Mouse (Mus musculus): Measurements from ENCODE around the gene Galnt10. TPM values are rescaled to one million over a fixed set of nuclear protein-coding genes. Genes with fewer than 3 reads are reported as not detected.

The Galnt10 gene
- total RNA-seq, 2 experiments from 2014 or later: 6.8 to 7.1 TPM

DNA sequence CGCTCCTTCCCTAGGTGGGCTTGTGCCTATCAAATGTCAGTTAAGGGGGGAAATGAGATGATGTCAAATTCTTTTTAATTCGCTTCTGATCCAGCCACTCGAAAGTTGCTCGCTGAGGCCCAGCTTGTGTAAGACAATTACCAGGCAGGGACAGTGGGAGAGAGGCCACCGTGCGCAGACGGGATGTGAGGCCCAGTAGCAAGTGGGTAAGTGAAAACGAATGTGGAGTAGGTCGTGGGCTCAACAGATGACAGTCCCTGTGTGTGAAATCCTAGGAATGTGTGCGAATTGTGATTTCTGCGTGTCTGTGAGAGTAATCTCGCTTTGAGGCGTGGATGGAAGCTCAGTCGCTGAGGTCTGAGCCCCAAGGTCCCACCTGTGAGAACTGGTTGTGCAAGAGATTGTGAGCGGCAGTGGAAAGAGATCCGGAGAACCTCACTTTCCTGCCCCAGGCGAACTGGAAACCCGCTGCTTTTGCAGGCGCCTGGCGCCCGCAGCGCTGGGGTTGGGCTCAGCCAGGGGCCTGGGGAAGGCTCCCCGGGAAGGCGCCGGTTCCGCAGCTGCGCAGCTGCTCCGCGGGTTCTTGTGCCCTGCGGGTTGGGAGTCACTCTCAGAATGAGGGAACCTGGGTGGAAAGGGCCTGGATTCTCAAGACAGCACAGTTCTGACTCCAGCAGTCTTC is 188.2 kb downstream of the Galnt10 start:
- intact Hi-C loops (cut with DNase I): no loop called here
- no peak for DNase-seq (ENCODE audit: low spot score in 2 of 2)

DNA sequence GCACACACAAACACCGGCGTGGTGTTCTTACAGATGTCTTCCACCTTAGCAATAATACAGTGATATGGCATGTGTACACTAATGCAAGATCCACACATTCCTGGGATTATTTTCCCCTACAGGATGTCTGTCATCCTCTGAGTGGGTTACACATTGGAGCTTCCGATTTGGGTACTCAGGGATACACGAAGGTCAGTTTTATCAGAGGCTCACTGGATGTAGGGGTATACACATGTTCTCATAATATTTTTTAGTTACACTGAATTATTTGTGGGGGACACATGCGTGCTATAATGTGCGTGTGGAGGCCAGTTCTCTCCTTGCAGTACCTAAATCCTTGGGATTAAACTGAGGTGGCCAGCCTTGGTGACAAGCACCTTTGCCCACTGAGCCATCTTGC is 188.8 kb downstream of the Galnt10 start:
- DNase-seq (ENCODE audit: low spot score in 2 of 2): no peak
- intact Hi-C loops (cut with DNase I): no loop called here

DNA sequence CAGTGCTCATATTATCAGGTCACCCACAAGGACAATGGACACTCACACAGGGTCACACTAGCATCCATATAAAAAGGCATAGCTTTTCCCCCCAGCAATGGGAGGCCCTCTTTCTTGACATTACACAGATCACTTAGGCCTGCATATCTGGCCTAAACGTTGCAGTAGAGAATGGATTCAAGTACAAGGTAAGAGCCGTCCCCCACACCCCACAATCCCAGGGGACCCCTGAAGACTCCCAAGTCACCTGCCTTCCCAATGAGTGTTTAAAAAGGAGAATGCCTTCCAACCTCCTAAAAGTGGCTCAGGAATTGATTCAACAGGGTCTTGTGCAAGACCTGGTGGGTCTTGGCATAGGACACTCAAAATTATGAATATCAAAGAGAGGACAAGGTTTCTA is 190.1 kb downstream of the Galnt10 start:
- DNase-seq (ENCODE audit: low spot score in 2 of 2): no peak
- intact Hi-C loops (cut with DNase I): no loop called here

DNA sequence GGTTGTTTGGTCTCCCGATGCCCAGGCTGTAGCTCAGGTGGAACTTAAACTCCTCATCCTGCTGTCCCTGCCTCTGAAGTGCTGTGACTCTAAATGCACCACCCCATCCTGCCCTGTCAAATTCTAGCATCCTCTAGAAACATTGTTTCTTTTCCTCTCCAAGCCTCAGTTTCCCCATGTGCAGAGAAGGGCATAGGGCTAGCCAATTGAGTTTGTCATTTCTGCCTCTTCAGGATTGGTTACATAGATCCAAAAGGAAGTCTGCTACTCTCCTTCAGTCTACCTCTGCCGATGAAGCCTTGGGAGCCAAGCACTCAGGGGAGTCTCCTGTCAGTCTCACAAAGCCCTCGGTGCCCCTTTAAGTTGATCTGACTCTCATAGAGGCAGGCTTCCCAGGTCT is 190.7 kb downstream of the Galnt10 start:
- no peak for DNase-seq (ENCODE audit: low spot score in 2 of 2)
- intact Hi-C loops (cut with DNase I): no loop called here

DNA sequence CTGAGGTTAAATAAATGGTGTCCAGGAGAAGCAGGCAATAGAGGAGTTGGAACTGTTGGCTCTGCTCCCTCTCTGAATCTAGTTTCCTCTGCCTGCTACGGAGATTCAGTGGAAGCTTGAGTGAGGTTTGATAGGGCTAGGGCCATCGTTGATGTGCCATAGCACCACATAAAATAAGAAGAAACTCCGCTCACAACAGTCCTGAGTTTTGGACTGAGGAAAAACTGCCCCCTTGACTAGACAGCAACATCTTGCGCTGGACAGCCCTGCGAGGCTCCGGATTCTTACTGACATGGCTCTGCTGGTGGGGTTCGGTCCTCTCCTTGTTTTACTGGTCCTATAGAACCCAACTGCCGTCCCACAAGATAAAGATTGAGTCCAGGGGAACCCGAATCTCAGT is 191.2 kb downstream of the Galnt10 start:
- intact Hi-C loops (cut with DNase I): no loop called here

More for the DNA sequence above, 191.2 kb downstream of the Galnt10 start:
- no peak for DNase-seq (ENCODE audit: low spot score in 2 of 2)

Other genes starting within 250 kb of the Galnt10 start
- gene Fam114a2, start 126.8 kb upstream of the Galnt10 start, total RNA-seq (2021): 10 to 100 TPM; 28.8 to 31.9 TPM
- gene Mfap3, start 126.8 kb upstream of the Galnt10 start, total RNA-seq (2021): 10 to 100 TPM; 22.7 to 24.9 TPM
- gene Sap30l, start 156.2 kb downstream of the Galnt10 start, total RNA-seq (2021): 10 to 100 TPM; 50.4 to 50.9 TPM
- not detected for gene Hand1, start 187.4 kb downstream of the Galnt10 start, total RNA-seq (2021)